Mouse (Mus musculus) layer of hippocampus, adult 9-11 months (tissue): Measurements from ENCODE around the gene Hoxb4.

Source experiments
- DNase-seq: peaks from one replicate; pipeline ENCODE4 v3.0.0; 2022

The Hoxb4 gene

DNA sequence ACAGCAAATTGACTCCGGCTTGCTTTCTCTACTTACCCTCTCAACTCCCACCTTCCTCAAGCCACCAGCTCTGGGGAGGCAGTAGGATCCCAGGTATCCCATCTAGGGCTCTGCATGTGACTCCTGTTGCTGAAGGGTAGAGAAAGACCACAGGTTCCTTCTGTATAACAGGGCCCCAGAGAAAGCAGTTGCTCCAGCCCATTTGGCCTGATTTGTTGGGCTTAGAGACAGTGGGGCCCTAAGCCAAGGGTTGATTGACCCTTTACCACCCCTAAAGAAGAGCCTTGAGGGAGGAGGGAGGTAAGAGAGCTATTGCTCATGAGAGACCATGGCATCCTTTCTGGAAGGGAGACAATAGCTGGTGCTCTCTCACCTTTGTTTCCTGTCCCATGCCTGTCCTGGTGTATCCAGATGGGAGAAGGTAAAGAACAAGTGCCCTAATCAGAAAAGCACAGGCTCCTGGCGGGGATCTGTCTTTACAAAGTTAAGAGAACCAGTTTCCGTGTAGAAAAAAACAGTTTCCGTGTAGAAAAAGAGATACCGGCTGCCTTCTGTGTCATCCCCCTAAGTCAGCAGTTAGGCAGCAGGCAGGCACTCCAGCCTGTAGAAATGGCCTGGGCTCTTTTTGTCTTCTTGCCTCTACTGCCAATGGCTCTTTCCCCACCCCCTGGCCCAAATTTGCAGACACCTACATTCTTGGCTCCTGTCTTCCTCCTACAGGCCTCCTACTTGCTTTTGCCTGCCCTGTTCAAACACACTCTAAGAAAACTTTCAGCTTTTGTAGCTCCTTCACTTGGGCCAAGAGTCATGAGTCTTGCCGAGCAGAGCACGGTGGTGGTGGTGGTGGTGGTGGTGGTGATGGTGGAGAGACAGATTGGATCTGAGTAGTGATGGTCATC, 21.1 kb downstream of the Hoxb4 start:
- no peak for DNase-seq

DNA sequence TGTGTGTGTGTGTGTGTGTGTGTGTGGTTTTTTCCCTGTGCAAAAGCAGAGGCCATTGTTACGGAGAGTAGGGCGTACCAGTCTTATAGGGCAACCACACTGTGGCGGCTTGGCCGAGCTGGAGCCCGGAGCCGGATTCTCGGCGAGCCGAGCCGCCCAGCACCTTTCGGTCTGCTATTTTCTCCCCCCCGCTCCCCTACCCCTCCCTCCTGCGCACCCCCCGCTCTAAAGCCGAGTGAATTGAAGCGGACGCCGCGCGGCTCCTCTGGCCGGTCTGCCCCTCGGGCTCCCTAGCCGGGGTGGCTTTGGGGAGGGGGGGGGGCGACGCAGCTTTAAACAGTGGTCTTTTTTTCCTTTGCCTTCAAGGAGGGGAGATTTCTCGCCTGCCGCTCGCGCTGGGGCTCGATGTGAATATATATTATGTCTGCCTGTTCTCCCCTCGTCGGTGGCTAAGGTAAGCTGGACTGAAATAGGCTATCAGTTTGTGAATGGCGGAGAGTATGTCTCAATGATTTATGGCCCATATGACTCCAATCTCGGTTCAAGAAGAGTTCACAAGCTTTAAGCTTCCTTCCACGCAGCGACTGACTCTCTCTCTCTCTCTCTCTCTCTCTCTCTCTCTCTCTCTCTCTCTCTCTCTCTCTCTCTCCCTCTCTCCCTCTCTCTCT, 22.8 kb downstream of the Hoxb4 start:
- DNase-seq = no peak

GRCm38 (mm10) chr11:96341701-96342575, 23.9 kb downstream of the Hoxb4 start:
- no peak for DNase-seq

- DNase-seq = no peak
Observed at GRCm38 (mm10) chr11:96342576-96342930, 24.5 kb downstream of the Hoxb4 start.

GRCm38 (mm10) chr11:96343206-96343745, 25.2 kb downstream of the Hoxb4 start:
- DNase-seq = no peak

GRCm38 (mm10) chr11:96344061-96344877, 26.2 kb downstream of the Hoxb4 start:
- no peak for DNase-seq

GRCm38 (mm10) chr11:96344878-96345159, 26.8 kb downstream of the Hoxb4 start:
- no peak for DNase-seq

- no peak for DNase-seq
Observed at GRCm38 (mm10) chr11:96345220-96345892, 27.3 kb downstream of the Hoxb4 start.

GRCm38 (mm10) chr11:96345893-96346806, 28.1 kb downstream of the Hoxb4 start:
- no peak for DNase-seq

GRCm38 (mm10) chr11:96346916-96347520, 29.0 kb downstream of the Hoxb4 start:
- DNase-seq = no peak

DNA sequence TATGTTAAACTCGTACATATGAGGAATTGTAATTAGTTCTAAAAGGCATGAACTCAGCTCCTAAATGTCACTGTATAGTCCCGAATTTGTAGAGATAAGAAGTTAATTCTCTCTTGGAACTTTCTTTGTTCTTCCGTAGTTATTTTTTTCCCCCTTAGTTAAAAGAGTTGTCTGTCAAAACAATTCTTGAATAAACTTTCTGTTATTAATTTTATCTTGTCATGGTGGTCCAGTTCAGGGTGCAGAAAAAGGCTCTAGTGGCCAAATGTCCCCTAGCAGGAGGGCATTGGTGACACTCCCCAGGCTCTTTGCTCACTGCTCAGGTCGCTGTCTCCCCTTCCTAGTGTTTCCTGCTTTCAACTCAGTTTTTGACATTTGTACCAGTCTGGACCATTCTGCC, 29.6 kb downstream of the Hoxb4 start:
- DNase-seq = no peak

- DNase-seq = no peak
Observed at GRCm38 (mm10) chr11:96348141-96348928, 30.3 kb downstream of the Hoxb4 start.

GRCm38 (mm10) chr11:96348988-96349387, 30.9 kb downstream of the Hoxb4 start:
- DNase-seq = no peak

- no peak for DNase-seq
Observed at GRCm38 (mm10) chr11:96349491-96350340, 31.6 kb downstream of the Hoxb4 start.

GRCm38 (mm10) chr11:96350341-96350624, 32.2 kb downstream of the Hoxb4 start, which contains the start of gene Hoxb2:
Hoxb2 (plus strand) TSS chr11:96350525.
- DNase-seq = no peak

DNA sequence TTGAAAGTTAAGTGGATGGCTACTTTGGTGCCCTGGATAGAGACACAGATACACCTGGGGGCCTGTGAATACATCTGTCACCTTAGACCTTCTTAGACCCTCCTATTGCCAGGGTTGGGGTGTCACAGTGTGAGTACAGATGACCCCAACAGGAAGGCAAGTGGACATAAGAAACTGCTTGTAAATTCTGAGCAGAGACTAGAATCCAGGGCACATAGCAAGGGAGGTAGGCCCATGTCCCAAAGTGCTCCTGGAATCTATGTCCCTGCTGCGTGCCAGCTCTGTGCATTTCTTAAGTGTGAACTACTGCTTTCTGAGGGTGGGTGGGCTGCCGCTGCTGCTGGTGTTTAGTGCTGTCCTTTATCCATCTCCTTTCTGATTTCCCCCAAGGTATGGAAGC, 32.7 kb downstream of the Hoxb4 start:
- no peak for DNase-seq

DNA sequence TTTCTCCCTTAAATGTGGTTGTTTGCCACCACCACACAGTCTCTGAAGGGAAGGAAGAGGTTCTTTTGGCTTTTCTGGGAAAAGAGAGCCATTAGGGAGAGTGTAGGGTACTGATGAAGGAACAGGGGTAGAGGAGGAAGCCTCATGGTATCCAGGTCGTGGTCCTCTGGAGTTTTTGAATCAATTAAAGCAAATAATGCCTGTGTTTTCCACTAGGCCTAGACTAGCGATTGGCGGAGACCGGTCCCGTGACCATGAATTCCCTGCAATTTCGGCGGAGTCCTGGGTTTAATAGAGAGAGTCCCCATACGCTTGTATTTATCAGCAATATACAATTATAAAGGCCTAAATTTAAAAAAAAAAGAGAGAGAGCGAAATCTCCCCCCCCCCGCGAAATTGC, 33.2 kb downstream of the Hoxb4 start:
- no peak for DNase-seq

- no peak for DNase-seq
Observed at GRCm38 (mm10) chr11:96351831-96352230, 33.8 kb downstream of the Hoxb4 start.
